Mouse (Mus musculus): ENCODE data around the gene Apbb2. TPM values are rescaled to one million over a fixed set of nuclear protein-coding genes. Genes with fewer than 3 reads are reported as not detected.

Gene Apbb2
- polyA plus RNA-seq, 1 experiment from 2014 or later = 34.0 TPM

- Histone ChIP-seq H3K9me3 (ENCODE audit: control insufficient read depth, low read length) (no peaks in the 10 kb centered on the region), H3K36me3 (ENCODE audit: control insufficient read depth, insufficient read depth, low read length) (no peaks in the 10 kb centered on the region), H3K27ac (ENCODE audit: low read depth, low read length) (no peak overlapping the region), H3K4me1 (ENCODE audit: control insufficient read depth, insufficient read depth, low read length) (no peaks in the 10 kb centered on the region; the same call in 1 of the 2 replicates), H3K4me2 (no peak overlapping the region), H3K9ac (ENCODE audit: low read length) (no peak overlapping the region), H3K4me3 (ENCODE audit: low read depth, low read length) (no peak overlapping the region), H3K27me3 (ENCODE audit: control insufficient read depth, insufficient read depth, low read length) (no peaks in the 10 kb centered on the region)
- ATAC-seq (ENCODE audit: low FRiP score) = no peak
- 90% methylated on average over 6 of the region's 6 CpGs for WGBS
- DNase-seq (ENCODE audit: low spot score, missing footprints) = no peak
These were observed 271.8 kb downstream of the Apbb2 start for GRCm38 (mm10) chr5:66346756-66347155.

GRCm38 (mm10) chr5:66345140-66345539, 273.4 kb downstream of the Apbb2 start:
- H3K9ac ChIP-seq (ENCODE audit: low read length) = no peak overlapping the region
- no peak for DNase-seq (ENCODE audit: low spot score, missing footprints)
- H3K9me3 ChIP-seq (ENCODE audit: control insufficient read depth, low read length) = no peaks in the 10 kb centered on the region
- H3K27me3 ChIP-seq (ENCODE audit: control insufficient read depth, insufficient read depth, low read length) = no peaks in the 10 kb centered on the region
- H3K27ac ChIP-seq (ENCODE audit: low read depth, low read length) = no peak overlapping the region
- no peak for ATAC-seq (ENCODE audit: low FRiP score)
- no peaks in the 10 kb centered on the region for H3K36me3 ChIP-seq (ENCODE audit: control insufficient read depth, insufficient read depth, low read length)
- WGBS = 74% methylated on average over 3 of the region's 3 CpGs
- no peak overlapping the region for H3K4me2 ChIP-seq
- H3K4me1 ChIP-seq (ENCODE audit: control insufficient read depth, insufficient read depth, low read length) = peaks cover 8% of the 10 kb centered on the region; the same call in 1 of the 2 replicates
- H3K4me3 ChIP-seq (ENCODE audit: low read depth, low read length) = no peak overlapping the region

GRCm38 (mm10) chr5:66344182-66344581, 274.4 kb downstream of the Apbb2 start:
- 69% methylated on average over 2 of the region's 2 CpGs for WGBS
- Histone ChIP-seq H3K4me1 (ENCODE audit: control insufficient read depth, insufficient read depth, low read length) (peaks cover 8% of the 10 kb centered on the region; the same call in 1 of the 2 replicates), H3K36me3 (ENCODE audit: control insufficient read depth, insufficient read depth, low read length) (no peaks in the 10 kb centered on the region), H3K27ac (ENCODE audit: low read depth, low read length) (no peak overlapping the region), H3K9me3 (ENCODE audit: control insufficient read depth, low read length) (no peaks in the 10 kb centered on the region), H3K4me2 (no peak overlapping the region), H3K9ac (ENCODE audit: low read length) (no peak overlapping the region), H3K4me3 (ENCODE audit: low read depth, low read length) (no peak overlapping the region), H3K27me3 (ENCODE audit: control insufficient read depth, insufficient read depth, low read length) (no peaks in the 10 kb centered on the region)
- ATAC-seq (ENCODE audit: low FRiP score) = no peak
- no peak for DNase-seq (ENCODE audit: low spot score, missing footprints)

GRCm38 (mm10) chr5:66342285-66342684, 276.3 kb downstream of the Apbb2 start:
- Histone ChIP-seq H3K4me2 (no peak overlapping the region), H3K36me3 (ENCODE audit: control insufficient read depth, insufficient read depth, low read length) (no peaks in the 10 kb centered on the region), H3K9ac (ENCODE audit: low read length) (no peak overlapping the region), H3K27me3 (ENCODE audit: control insufficient read depth, insufficient read depth, low read length) (no peaks in the 10 kb centered on the region), H3K9me3 (ENCODE audit: control insufficient read depth, low read length) (no peaks in the 10 kb centered on the region), H3K27ac (ENCODE audit: low read depth, low read length) (no peak overlapping the region), H3K4me1 (ENCODE audit: control insufficient read depth, insufficient read depth, low read length) (peaks cover 11% of the 10 kb centered on the region), H3K4me3 (ENCODE audit: low read depth, low read length) (no peak overlapping the region)
- WGBS = 80% methylated on average over 9 of the region's 9 CpGs
- ATAC-seq (ENCODE audit: low FRiP score) (no peak), DNase-seq (ENCODE audit: low spot score, missing footprints) (no peak)

- Histone ChIP-seq H3K27me3 (ENCODE audit: control insufficient read depth, insufficient read depth, low read length) (no peaks in the 10 kb centered on the region), H3K9ac (ENCODE audit: low read length) (no peak overlapping the region), H3K36me3 (ENCODE audit: control insufficient read depth, insufficient read depth, low read length) (no peaks in the 10 kb centered on the region), H3K9me3 (ENCODE audit: control insufficient read depth, low read length) (no peaks in the 10 kb centered on the region), H3K4me1 (ENCODE audit: control insufficient read depth, insufficient read depth, low read length) (peaks cover 15% of the 10 kb centered on the region), H3K4me2 (no peak overlapping the region), H3K4me3 (ENCODE audit: low read depth, low read length) (no peak overlapping the region), H3K27ac (ENCODE audit: low read depth, low read length) (no peak overlapping the region)
- WGBS = 41% methylated on average over 10 of the region's 10 CpGs
- no peak for ATAC-seq (ENCODE audit: low FRiP score)
- no peak for DNase-seq (ENCODE audit: low spot score, missing footprints)
These were observed 276.7 kb downstream of the Apbb2 start for GRCm38 (mm10) chr5:66341848-66342247.

GRCm38 (mm10) chr5:66340356-66341102, 278.1 kb downstream of the Apbb2 start:
- Histone ChIP-seq H3K9ac (ENCODE audit: low read length) (no peak overlapping the region), H3K27ac (ENCODE audit: low read depth, low read length) (no peak overlapping the region), H3K27me3 (ENCODE audit: control insufficient read depth, insufficient read depth, low read length) (no peaks in the 10 kb centered on the region), H3K4me2 (no peak overlapping the region), H3K9me3 (ENCODE audit: control insufficient read depth, low read length) (no peaks in the 10 kb centered on the region), H3K36me3 (ENCODE audit: control insufficient read depth, insufficient read depth, low read length) (no peaks in the 10 kb centered on the region), H3K4me1 (ENCODE audit: control insufficient read depth, insufficient read depth, low read length) (peaks cover 15% of the 10 kb centered on the region), H3K4me3 (ENCODE audit: low read depth, low read length) (no peak overlapping the region)
- 82% methylated on average over 17 of the region's 17 CpGs for WGBS
- DNase-seq (ENCODE audit: low spot score, missing footprints) (no peak), ATAC-seq (ENCODE audit: low FRiP score) (no peak)

- 28% methylated on average over 7 of the region's 7 CpGs for WGBS
- H3K9ac ChIP-seq (ENCODE audit: low read length) = no peak overlapping the region
- H3K4me1 ChIP-seq (ENCODE audit: control insufficient read depth, insufficient read depth, low read length) = peaks cover 15% of the 10 kb centered on the region
- no peak overlapping the region for H3K4me2 ChIP-seq
- no peaks in the 10 kb centered on the region for H3K36me3 ChIP-seq (ENCODE audit: control insufficient read depth, insufficient read depth, low read length)
- ATAC-seq (ENCODE audit: low FRiP score) (no peak), DNase-seq (ENCODE audit: low spot score, missing footprints) (peak; percentile 91)
- H3K27me3 ChIP-seq (ENCODE audit: control insufficient read depth, insufficient read depth, low read length) = no peaks in the 10 kb centered on the region
- no peak overlapping the region for H3K4me3 ChIP-seq (ENCODE audit: low read depth, low read length)
- no peaks in the 10 kb centered on the region for H3K9me3 ChIP-seq (ENCODE audit: control insufficient read depth, low read length)
- H3K27ac ChIP-seq (ENCODE audit: low read depth, low read length) = no peak overlapping the region
These were observed 280.0 kb downstream of the Apbb2 start for GRCm38 (mm10) chr5:66338583-66338982.

GRCm38 (mm10) chr5:66337969-66338345, 280.6 kb downstream of the Apbb2 start:
- WGBS = 35% methylated on average over 6 of the region's 6 CpGs
- H3K4me3 ChIP-seq (ENCODE audit: low read depth, low read length) = peak overlapping the region; percentile 44
- H3K9me3 ChIP-seq (ENCODE audit: control insufficient read depth, low read length) = no peaks in the 10 kb centered on the region
- H3K9ac ChIP-seq (ENCODE audit: low read length) = no peak overlapping the region
- DNase-seq (ENCODE audit: low spot score, missing footprints) (no peak), ATAC-seq (ENCODE audit: low FRiP score) (no peak; the same call in 1 of the 2 replicates)
- H3K4me1 ChIP-seq (ENCODE audit: control insufficient read depth, insufficient read depth, low read length) = peaks cover 15% of the 10 kb centered on the region
- no peak overlapping the region for H3K27ac ChIP-seq (ENCODE audit: low read depth, low read length)
- no peaks in the 10 kb centered on the region for H3K36me3 ChIP-seq (ENCODE audit: control insufficient read depth, insufficient read depth, low read length)
- no peaks in the 10 kb centered on the region for H3K27me3 ChIP-seq (ENCODE audit: control insufficient read depth, insufficient read depth, low read length)
- peak overlapping the region; percentile 92 for H3K4me2 ChIP-seq

- H3K27me3 ChIP-seq (ENCODE audit: control insufficient read depth, insufficient read depth, low read length) = no peaks in the 10 kb centered on the region
- H3K36me3 ChIP-seq (ENCODE audit: control insufficient read depth, insufficient read depth, low read length) = no peaks in the 10 kb centered on the region
- H3K27ac ChIP-seq (ENCODE audit: low read depth, low read length) = no peak overlapping the region
- peak overlapping the region; percentile 92 for H3K4me2 ChIP-seq
- no peaks in the 10 kb centered on the region for H3K9me3 ChIP-seq (ENCODE audit: control insufficient read depth, low read length)
- H3K4me3 ChIP-seq (ENCODE audit: low read depth, low read length) = peak overlapping the region; percentile 44
- ATAC-seq (ENCODE audit: low FRiP score) (peak; percentile 81), DNase-seq (ENCODE audit: low spot score, missing footprints) (peak; percentile 94)
- peaks cover 15% of the 10 kb centered on the region for H3K4me1 ChIP-seq (ENCODE audit: control insufficient read depth, insufficient read depth, low read length)
- WGBS = 7% methylated on average over 38 of the region's 38 CpGs
- H3K9ac ChIP-seq (ENCODE audit: low read length) = peak overlapping the region; percentile 70
These were observed 281.3 kb downstream of the Apbb2 start for GRCm38 (mm10) chr5:66337025-66337968.

Data from midbrain, embryonic 11.5 days (tissue).